Mouse (Mus musculus) R1 (cell line): ENCODE measurements around the gene Slc24a4.
A peak's percentile ranks its signal among the peaks of the same experiment; 100 is the strongest.

Experiments
- DNase-seq: peaks from one replicate; pipeline ENCODE4 v3.0.0-alpha.2; 2018; ENCODE audit warnings: low read depth, low spot score

Slc24a4 gene

GRCm38 (mm10) chr12:102128081-102128790, at the start of gene Slc24a4:
Slc24a4 (plus strand) TSS chr12:102128733.
- peak; percentile 33 for DNase-seq

GRCm38 (mm10) chr12:102082648-102083425, 45.7 kb upstream of the Slc24a4 start:
- no peak for DNase-seq

- DNase-seq = no peak
Measured at GRCm38 (mm10) chr12:102090535-102090934, 38.0 kb upstream of the Slc24a4 start.

- no peak for DNase-seq
Measured at GRCm38 (mm10) chr12:102092342-102093094, 36.0 kb upstream of the Slc24a4 start.

- DNase-seq = no peak
Measured at GRCm38 (mm10) chr12:102105990-102106389, 22.5 kb upstream of the Slc24a4 start.

- no peak for DNase-seq
Measured at GRCm38 (mm10) chr12:102108851-102109250, 19.7 kb upstream of the Slc24a4 start.

GRCm38 (mm10) chr12:102112491-102112890, 16.0 kb upstream of the Slc24a4 start:
- DNase-seq = peak; percentile 14

GRCm38 (mm10) chr12:102112901-102113300, 15.6 kb upstream of the Slc24a4 start:
- no peak for DNase-seq

GRCm38 (mm10) chr12:102113391-102113790, 15.1 kb upstream of the Slc24a4 start:
- DNase-seq = no peak

- DNase-seq = no peak
Measured at GRCm38 (mm10) chr12:102116580-102116979, 12.0 kb upstream of the Slc24a4 start.

GRCm38 (mm10) chr12:102118014-102118413, 10.5 kb upstream of the Slc24a4 start:
- no peak for DNase-seq

GRCm38 (mm10) chr12:102127601-102128000, 932 bp upstream of the Slc24a4 start:
- DNase-seq = peak; percentile 4

GRCm38 (mm10) chr12:102128791-102129507, 416 bp downstream of the Slc24a4 start:
- DNase-seq = peak; percentile 64

GRCm38 (mm10) chr12:102129508-102130030, 1.0 kb downstream of the Slc24a4 start:
- no peak for DNase-seq

- DNase-seq = no peak
Measured at GRCm38 (mm10) chr12:102139710-102140109, 11.2 kb downstream of the Slc24a4 start.

GRCm38 (mm10) chr12:102141330-102141729, 12.8 kb downstream of the Slc24a4 start:
- no peak for DNase-seq

- DNase-seq = no peak
Measured at GRCm38 (mm10) chr12:102147678-102148077, 19.1 kb downstream of the Slc24a4 start.

GRCm38 (mm10) chr12:102148746-102149145, 20.2 kb downstream of the Slc24a4 start:
- DNase-seq = peak; percentile 25

- DNase-seq = no peak
Measured at GRCm38 (mm10) chr12:102151185-102151584, 22.7 kb downstream of the Slc24a4 start.

GRCm38 (mm10) chr12:102153796-102154195, 25.3 kb downstream of the Slc24a4 start:
- DNase-seq = no peak

- no peak for DNase-seq
Measured at GRCm38 (mm10) chr12:102154815-102155214, 26.3 kb downstream of the Slc24a4 start.
